Mouse (Mus musculus): ENCODE data around the gene Pcbp3.

GRCm38 (mm10) chr10:76727301-76727700, 234.4 kb downstream of the Pcbp3 start:
- TF ChIP-seq POLR2A (IDR thresholded peaks at IDR 0.05; ENCODE audit: borderline replicate concordance, extremely low read depth, low read depth, low read length) (no peak), CTCF (IDR thresholded peaks at IDR 0.05; ENCODE audit: insufficient read depth, low read length) (no peak)

All from lung, adult 2 months (tissue).